Mouse (Mus musculus): ENCODE results near the gene Mrps7. TPM values are rescaled to one million over a fixed set of nuclear protein-coding genes. Genes with fewer than 3 reads are reported as not detected.

Mrps7 gene
- polyA plus RNA-seq, 1 experiment: 46.6 TPM

DNA sequence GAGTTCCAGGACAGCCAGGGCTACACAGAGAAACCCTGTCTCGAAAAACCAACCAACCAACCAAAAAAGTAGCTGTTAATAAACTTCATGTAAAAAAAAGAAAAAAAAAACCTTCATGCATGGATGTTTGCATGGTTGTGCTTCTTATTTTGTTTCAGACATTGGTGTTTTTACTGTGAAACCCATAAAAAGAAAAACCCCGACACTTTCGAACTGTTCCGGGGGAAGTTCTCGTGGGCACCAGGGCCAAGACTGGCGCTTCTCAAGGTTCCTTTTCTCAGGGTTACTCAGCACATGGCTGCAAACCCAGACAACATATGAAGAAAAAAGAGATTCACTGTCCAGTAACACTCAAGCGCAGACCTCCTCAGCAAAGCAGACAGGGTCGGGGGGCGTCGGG is 29.1 kb downstream of the Mrps7 start:
- Histone ChIP-seq H3K27ac (ENCODE audit: insufficient read depth, low read length) (no peak overlapping the region), H3K4me1 (ENCODE audit: control insufficient read depth, insufficient read depth, low read length) (no peaks in the 10 kb centered on the region), H3K4me3 (ENCODE audit: insufficient read depth, low read length) (no peak overlapping the region)
- TF ChIP-seq CTCF (IDR thresholded peaks at IDR 0.05; ENCODE audit: extremely low read depth, insufficient read depth, low read length): no peak
- TF ChIP-seq POLR2A (IDR thresholded peaks at IDR 0.05; ENCODE audit: extremely low read depth, insufficient read depth, low read length): no peak

DNA sequence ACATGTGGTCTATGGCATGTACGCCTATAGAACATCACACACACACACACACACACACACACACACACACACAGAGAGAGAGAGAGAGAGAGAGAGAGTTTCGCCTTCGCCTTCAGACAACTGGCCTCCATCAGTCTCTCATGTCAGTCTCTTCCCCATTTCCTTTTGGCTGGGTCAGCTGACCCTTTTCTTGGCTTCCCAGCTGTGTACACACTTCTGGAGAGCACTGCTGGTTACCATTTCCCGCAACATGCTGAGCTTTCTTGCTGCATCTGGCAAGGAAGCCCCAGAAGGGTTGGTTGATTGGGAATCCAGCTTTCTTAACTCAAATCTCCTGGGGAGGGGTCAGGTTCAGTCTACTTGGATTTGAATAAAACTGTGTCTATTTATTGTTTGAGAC is 30.4 kb downstream of the Mrps7 start:
- no peak overlapping the region for H3K4me3 ChIP-seq (ENCODE audit: insufficient read depth, low read length)
- no peak for TF ChIP-seq POLR2A (IDR thresholded peaks at IDR 0.05; ENCODE audit: extremely low read depth, insufficient read depth, low read length)
- no peak for TF ChIP-seq CTCF (IDR thresholded peaks at IDR 0.05; ENCODE audit: extremely low read depth, insufficient read depth, low read length)
- no peaks in the 10 kb centered on the region for H3K4me1 ChIP-seq (ENCODE audit: control insufficient read depth, insufficient read depth, low read length)
- H3K27ac ChIP-seq (ENCODE audit: insufficient read depth, low read length): no peak overlapping the region

DNA sequence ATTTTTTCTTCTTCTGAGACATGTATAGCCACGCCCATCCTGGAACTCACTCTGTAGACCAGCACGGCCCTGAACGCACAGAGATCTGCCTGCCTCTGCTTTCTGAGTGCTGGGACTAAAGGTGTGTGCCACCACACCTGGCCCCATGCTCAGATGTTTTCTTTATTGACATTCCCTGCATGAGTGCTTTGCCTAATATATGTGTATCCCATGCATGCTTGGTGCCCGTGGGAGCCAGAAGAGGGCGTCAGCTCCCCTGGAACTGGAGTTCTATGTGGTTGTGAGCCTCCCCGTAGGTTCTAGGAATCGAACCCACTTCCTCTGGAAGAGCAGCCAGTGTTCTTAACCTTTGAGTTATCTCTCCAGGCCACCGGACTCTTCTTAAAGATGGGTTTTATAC is 31.3 kb downstream of the Mrps7 start:
- TF ChIP-seq CTCF (IDR thresholded peaks at IDR 0.05; ENCODE audit: extremely low read depth, insufficient read depth, low read length): no peak
- no peak for TF ChIP-seq POLR2A (IDR thresholded peaks at IDR 0.05; ENCODE audit: extremely low read depth, insufficient read depth, low read length)
- no peak overlapping the region for H3K4me3 ChIP-seq (ENCODE audit: insufficient read depth, low read length)

DNA sequence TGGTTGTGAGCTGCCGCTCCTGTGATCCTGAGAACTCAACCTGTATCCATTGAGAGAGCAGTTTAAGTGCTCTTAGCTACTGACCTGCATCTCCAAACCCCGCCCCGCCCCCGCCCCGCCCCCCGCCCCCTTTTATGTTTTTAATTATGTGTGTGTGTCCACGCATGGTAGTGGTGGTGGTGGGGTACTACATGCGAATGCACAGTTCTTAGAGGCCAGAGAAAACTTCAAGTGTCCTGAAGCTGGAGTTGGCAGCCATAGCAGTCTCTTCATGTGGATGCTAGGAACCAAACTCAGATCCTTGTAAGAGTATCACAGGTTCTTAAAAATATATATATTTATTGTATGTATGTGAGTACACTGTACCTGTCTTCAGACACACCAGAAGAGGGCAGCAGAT is 31.8 kb downstream of the Mrps7 start:
- no peak overlapping the region for H3K4me3 ChIP-seq (ENCODE audit: insufficient read depth, low read length)
- no peak overlapping the region for H3K27ac ChIP-seq (ENCODE audit: insufficient read depth, low read length)
- TF ChIP-seq CTCF (IDR thresholded peaks at IDR 0.05; ENCODE audit: extremely low read depth, insufficient read depth, low read length) (no peak), POLR2A (IDR thresholded peaks at IDR 0.05; ENCODE audit: extremely low read depth, insufficient read depth, low read length) (no peak)

More for the DNA sequence above, 31.3 kb downstream of the Mrps7 start:
- H3K4me1 ChIP-seq (ENCODE audit: control insufficient read depth, insufficient read depth, low read length): no peaks in the 10 kb centered on the region
- H3K27ac ChIP-seq (ENCODE audit: insufficient read depth, low read length): no peak overlapping the region

DNA sequence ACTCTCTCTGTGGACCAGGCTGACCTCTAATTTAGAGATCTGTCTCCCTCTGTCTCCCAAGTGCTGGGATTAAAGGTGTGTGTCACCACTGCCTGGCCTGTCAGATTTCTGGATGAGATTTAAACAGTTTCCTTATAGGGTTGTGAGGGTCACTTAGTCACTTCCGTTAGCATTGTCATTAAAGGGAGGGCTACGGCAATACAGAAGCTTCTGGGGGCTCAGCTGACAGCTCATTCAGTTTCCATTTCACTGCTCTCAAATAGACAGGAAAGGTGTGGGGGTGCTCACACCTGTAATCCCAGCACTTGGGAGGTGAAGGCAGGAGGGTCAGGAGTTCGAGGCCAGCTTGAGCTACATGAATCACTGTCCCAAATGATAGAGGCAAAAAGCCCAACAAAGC is 33.2 kb downstream of the Mrps7 start:
- TF ChIP-seq CTCF (IDR thresholded peaks at IDR 0.05; ENCODE audit: extremely low read depth, insufficient read depth, low read length) (no peak), POLR2A (IDR thresholded peaks at IDR 0.05; ENCODE audit: extremely low read depth, insufficient read depth, low read length) (no peak)
- H3K27ac ChIP-seq (ENCODE audit: insufficient read depth, low read length): no peak overlapping the region
- H3K4me1 ChIP-seq (ENCODE audit: control insufficient read depth, insufficient read depth, low read length): no peaks in the 10 kb centered on the region
- H3K4me3 ChIP-seq (ENCODE audit: insufficient read depth, low read length): no peak overlapping the region

More for the DNA sequence above, 31.8 kb downstream of the Mrps7 start:
- H3K4me1 ChIP-seq (ENCODE audit: control insufficient read depth, insufficient read depth, low read length): no peaks in the 10 kb centered on the region

DNA sequence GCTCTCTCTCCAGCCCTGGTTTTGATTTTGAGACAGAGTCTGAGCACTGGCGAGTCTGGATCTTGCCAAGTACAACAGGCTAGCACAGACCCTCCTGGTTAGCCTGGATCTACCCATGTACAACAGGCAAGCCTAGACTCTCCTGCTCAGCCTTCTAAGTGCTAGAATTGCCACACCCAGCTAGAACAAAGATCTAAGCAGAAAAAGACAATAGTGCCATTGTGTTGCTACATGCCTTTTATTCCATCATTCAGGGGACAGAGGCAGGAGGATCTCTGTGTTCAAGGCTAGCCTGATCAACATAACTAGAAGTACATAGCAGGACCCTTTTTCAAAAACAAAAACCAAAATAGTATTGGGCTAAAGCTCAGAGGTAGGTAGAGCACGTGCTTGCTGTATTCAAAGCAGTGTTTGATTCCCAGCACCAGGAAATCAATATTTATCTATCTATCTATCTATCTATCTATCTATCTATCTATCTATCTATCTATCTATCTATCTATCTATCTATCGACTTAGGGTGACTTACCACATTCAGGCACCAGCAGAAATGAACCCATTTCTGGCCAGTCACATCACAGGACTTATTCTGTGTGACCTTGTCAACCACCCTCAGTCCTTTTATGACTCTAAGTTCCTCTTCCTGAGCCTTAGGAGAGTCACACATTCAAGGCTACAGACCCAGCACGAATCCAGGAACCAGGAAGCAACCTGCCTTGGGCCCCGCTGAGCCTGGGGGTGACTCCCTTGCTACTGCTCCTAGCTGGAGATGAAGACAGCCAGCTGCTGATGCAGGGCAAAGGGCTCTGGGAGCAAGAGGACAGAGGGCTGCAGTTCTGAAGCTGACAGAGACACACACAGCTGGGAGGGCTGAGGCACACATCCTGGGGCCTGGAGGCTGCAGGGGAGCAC is 35.0 kb downstream of the Mrps7 start:
- no peaks in the 10 kb centered on the region for H3K4me1 ChIP-seq (ENCODE audit: control insufficient read depth, insufficient read depth, low read length)
- H3K27ac ChIP-seq (ENCODE audit: insufficient read depth, low read length): no peak overlapping the region
- no peak for TF ChIP-seq CTCF (IDR thresholded peaks at IDR 0.05; ENCODE audit: extremely low read depth, insufficient read depth, low read length)
- TF ChIP-seq POLR2A (IDR thresholded peaks at IDR 0.05; ENCODE audit: extremely low read depth, insufficient read depth, low read length): no peak
- H3K4me3 ChIP-seq (ENCODE audit: insufficient read depth, low read length): no peak overlapping the region

DNA sequence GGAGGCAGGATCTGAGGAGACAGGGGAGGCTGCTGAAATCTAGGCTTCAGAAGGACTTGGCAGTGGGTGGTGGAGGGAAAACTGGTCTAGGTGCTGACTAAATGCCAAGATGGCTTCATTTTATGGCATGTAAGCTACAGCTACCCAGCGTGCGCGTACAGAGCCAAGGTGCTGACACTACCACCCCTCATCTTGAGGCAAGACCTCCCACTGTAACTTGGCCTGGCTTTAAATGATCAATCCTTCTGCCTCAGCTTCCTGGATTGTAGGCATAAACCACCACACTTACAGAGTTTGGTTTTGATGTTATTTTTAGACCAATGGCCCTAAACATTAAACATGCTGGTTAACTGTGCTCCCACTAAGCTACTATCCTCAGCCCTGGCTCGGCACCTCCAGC is 35.8 kb downstream of the Mrps7 start:
- H3K27ac ChIP-seq (ENCODE audit: insufficient read depth, low read length): no peak overlapping the region
- no peaks in the 10 kb centered on the region for H3K4me1 ChIP-seq (ENCODE audit: control insufficient read depth, insufficient read depth, low read length)
- no peak overlapping the region for H3K4me3 ChIP-seq (ENCODE audit: insufficient read depth, low read length)
- TF ChIP-seq POLR2A (IDR thresholded peaks at IDR 0.05; ENCODE audit: extremely low read depth, insufficient read depth, low read length): no peak
- TF ChIP-seq CTCF (IDR thresholded peaks at IDR 0.05; ENCODE audit: extremely low read depth, insufficient read depth, low read length): no peak

DNA sequence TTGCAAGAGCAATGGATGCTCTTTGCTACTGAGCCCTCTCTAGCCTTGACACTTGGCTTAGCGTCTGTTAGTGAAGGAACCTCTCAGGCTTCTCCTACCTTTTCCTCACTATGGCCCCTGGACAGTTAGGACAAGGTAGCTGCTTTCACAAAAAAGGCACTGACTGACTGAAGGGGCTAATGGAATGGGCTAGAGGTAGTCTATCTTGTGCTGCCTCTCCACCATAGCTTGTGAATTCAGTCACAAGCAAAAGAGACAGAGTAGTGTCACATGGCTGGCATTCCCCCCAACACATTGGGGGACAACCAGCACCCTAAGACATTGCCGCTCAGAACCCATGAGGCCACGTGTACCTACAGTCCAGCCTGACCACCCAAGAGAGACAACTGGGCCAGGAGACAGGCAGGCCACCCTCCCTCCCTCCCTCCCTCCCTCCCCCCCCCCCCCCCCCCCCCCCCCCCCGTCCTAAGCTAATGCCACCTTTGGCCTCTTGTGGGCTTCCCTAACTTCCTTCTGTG is 36.6 kb downstream of the Mrps7 start:
- H3K27ac ChIP-seq (ENCODE audit: insufficient read depth, low read length): no peak overlapping the region
- TF ChIP-seq POLR2A (IDR thresholded peaks at IDR 0.05; ENCODE audit: extremely low read depth, insufficient read depth, low read length): no peak
- TF ChIP-seq CTCF (IDR thresholded peaks at IDR 0.05; ENCODE audit: extremely low read depth, insufficient read depth, low read length): no peak
- H3K4me1 ChIP-seq (ENCODE audit: control insufficient read depth, insufficient read depth, low read length): no peaks in the 10 kb centered on the region
- H3K4me3 ChIP-seq (ENCODE audit: insufficient read depth, low read length): no peak overlapping the region

DNA sequence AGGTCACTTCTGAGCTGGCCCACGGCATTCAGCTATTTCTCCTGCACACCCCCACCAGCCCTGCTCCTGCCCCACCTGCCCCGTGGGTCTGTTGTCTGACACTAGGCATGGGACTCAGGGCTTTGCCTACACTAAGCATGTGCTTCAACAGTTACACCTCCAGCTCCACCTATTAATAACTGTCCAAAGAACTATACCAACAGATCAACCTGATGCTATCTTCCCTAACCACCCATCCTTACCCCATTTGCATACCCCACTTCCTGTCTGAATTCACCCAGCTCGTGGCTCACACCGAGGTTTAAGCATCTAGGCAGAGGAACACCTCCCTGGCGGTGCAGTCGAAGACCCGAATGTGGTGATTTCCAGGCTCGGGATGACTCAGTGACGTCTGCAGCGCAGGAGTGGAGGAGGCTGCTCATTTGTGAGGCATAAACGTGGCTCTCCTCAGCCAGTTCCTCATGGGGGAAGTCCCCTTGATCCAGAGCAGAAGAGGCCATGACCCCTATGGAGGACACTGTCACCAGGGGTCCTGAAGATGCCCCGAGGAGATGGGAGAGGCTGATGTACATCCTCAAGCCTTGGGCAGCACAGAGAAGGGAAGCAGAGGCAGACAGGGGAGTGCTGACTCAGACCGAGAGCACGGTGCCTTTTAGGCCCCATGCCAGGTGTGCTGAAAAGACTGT is 37.4 kb downstream of the Mrps7 start:
- H3K4me1 ChIP-seq (ENCODE audit: control insufficient read depth, insufficient read depth, low read length): no peaks in the 10 kb centered on the region
- H3K4me3 ChIP-seq (ENCODE audit: insufficient read depth, low read length): no peak overlapping the region
- no peak overlapping the region for H3K27ac ChIP-seq (ENCODE audit: insufficient read depth, low read length)
- TF ChIP-seq POLR2A (IDR thresholded peaks at IDR 0.05; ENCODE audit: extremely low read depth, insufficient read depth, low read length): no peak
- no peak for TF ChIP-seq CTCF (IDR thresholded peaks at IDR 0.05; ENCODE audit: extremely low read depth, insufficient read depth, low read length)

Data from cortical plate, adult 2 months (tissue).